Mouse (Mus musculus) heart, postnatal 14 days (tissue): ENCODE data around the gene Fbln7. TPM values are rescaled to one million over a fixed set of nuclear protein-coding genes. Genes with fewer than 3 reads are reported as not detected.

ENCODE experiments used
- DNase-seq, 2 experiments: peaks; one replicate each; pipeline ENCODE4 v3.0.0; 2021 to 2022
- intact Hi-C: fragments of 180-260 bp; cut with DNase I; formaldehyde crosslinking; loops from one replicate; pipeline ENCODE4 v1.15.1; 2025
- total RNA-seq, 2 experiments: library from RNA; stranded (reverse); gene quantifications; 2 replicates each; pipeline ENCODE4 v1.2.3; 2021

Gene Fbln7
- total RNA-seq, 2 experiments from 2014 or later, result 0.73 to 0.98 TPM

GRCm38 (mm10) chr2:128863777-128864331, 1.1 kb downstream of the Fbln7 start:
- intact Hi-C loops, result no loop called here

GRCm38 (mm10) chr2:128865061-128865460, 2.3 kb downstream of the Fbln7 start:
- no peak for DNase-seq
- intact Hi-C loops, result no loop called here

More at GRCm38 (mm10) chr2:128863777-128864331, 1.1 kb downstream of the Fbln7 start:
- DNase-seq, result peak; percentile 68 to 76

- no peak for DNase-seq
- intact Hi-C loops, result no loop called here
These were observed 8.9 kb downstream of the Fbln7 start for GRCm38 (mm10) chr2:128871656-128872055.

GRCm38 (mm10) chr2:128872256-128872655, 9.5 kb downstream of the Fbln7 start:
- intact Hi-C loops, result no loop called here
- DNase-seq, result no peak

- intact Hi-C loops, result no loop called here
- DNase-seq, result no peak
These were observed 12.7 kb downstream of the Fbln7 start for GRCm38 (mm10) chr2:128875526-128875925.

GRCm38 (mm10) chr2:128881236-128881635, 18.5 kb downstream of the Fbln7 start:
- intact Hi-C loops, result no loop called here
- DNase-seq, result no peak

DNA sequence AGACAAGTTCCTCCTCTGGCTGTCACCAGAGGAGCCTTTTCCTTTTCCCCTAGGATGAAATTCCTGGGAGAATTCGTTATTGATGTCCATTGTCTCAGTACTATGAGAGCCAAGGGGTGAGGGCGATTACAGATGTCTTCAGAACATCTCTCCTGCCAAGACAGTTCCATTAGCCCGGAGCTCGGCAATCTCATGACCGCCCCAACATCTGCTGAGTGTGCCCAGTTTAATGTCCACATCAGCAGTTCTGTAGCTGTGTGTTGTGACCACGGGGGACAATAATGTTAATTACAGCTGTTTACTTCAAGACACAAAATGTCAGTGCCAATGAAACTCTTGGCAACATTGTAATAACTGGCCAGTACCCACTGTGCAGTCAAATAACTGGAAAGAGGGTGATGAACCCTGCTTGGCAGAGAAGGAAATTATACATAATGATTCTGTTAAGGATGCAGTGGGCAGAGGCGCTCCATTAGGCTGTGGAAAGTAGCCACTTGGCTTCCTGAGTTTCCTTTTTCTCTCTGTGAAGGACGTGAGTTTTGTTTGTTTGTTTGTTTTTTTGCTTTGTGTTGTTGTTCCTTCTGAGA, 22.5 kb downstream of the Fbln7 start:
- DNase-seq, result no peak
- intact Hi-C loops, result no loop called here

- no peak for DNase-seq
- intact Hi-C loops, result no loop called here
These were observed 25.2 kb downstream of the Fbln7 start for GRCm38 (mm10) chr2:128887866-128888550.

DNA sequence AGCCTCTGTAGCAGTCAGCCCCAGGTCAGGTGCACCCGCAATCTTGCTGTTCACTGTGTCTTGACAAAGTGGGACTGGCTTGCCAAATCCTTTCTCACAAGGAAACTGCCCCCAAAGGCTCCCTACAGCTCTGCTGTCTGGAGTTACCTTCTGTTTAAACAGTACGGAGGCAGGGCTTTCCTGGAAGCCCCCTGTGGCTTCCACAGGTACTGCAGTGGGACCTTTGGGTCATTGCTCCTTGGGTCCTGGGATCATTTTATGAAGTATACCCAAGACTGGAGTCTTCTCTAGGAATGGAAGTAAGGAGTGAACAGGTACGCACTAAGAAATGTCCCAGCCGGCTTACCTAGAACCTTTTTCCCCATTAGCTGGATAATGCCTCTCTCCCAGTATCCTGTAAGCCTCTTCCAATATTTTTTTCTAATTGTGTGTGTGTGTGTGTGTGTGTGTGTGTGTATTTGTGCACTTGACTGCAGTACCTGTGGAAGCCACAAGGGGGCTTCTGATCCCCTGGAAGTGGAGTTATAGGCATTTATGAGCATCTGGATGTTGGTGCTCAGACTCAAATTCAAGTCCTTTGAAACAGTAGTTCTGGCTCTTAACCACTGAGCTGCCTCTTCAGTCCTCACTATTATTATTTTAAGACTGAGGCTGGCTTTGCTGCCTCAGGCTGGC, 28.0 kb downstream of the Fbln7 start:
- DNase-seq, result no peak
- intact Hi-C loops, result no loop called here

DNA sequence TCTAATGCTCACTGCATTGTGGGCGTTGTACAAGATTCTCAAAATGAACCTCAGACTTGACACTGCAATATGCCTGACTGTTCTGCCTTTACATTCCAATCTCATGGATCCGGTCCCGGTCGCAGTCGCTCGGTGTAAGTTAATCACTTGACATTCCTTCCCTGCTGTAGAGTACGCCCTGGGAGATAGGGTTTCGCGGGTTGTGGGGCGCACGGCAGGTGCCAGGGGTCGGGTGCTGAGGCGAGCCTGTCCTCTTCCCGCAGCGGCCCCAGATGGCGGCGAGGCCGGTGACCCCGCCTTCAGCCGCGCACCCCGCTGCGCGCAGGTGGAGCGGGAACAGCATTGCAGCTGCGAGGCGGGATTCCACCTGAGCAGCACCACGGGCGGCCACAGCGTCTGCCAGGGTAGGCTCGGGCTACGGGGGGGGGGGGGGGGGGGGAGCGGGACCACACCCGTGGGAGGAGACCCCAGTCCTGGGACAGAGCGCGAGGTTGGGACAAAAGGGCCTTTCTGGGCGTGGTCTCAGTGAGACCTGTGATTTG, 29.5 kb downstream of the Fbln7 start:
- no peak for DNase-seq
- intact Hi-C loops, result no loop called here

DNA sequence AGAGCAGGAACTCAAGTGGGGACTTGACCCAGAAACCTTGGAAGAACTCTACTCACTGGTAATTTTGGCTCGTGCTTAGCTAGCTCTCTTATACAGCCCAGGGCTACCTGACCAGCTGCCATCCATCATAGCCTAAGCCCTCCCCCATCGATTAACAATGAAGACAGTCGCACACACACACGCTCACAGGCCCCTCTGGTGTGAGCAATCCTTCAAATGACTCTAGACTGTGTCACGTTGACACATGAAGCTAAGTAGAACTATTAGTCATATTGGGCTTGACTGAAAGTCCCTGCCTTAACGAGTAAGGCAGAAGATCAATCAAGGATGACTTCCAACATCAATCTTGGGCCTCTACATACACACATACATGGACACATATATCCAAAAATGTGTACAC, 40.1 kb downstream of the Fbln7 start:
- intact Hi-C loops, result no loop called here
- no peak for DNase-seq

GRCm38 (mm10) chr2:128903661-128904060, 40.9 kb downstream of the Fbln7 start:
- no peak for DNase-seq
- intact Hi-C loops, result no loop called here

DNA sequence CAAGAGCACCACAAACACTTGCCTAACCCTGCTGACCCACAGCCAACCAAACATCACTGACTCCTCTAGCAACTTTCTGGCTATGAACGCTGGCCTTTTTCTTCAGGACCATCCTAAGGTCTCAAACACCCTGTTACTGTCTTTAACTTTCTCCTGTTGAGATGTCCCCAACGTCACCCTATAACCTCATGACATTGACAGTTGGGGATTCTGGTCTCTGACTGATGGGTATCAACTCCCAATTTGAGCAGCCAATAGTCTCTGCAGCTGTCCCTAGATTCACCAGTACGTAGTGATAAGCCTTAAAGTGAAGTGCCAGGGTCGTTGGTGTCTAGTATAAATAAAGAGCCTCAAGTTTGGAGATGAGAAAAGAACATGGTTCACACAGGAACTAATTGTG, 52.2 kb downstream of the Fbln7 start:
- no peak for DNase-seq
- intact Hi-C loops, result no loop called here

GRCm38 (mm10) chr2:128916528-128916927, 53.7 kb downstream of the Fbln7 start:
- no peak for DNase-seq
- intact Hi-C loops, result no loop called here

DNA sequence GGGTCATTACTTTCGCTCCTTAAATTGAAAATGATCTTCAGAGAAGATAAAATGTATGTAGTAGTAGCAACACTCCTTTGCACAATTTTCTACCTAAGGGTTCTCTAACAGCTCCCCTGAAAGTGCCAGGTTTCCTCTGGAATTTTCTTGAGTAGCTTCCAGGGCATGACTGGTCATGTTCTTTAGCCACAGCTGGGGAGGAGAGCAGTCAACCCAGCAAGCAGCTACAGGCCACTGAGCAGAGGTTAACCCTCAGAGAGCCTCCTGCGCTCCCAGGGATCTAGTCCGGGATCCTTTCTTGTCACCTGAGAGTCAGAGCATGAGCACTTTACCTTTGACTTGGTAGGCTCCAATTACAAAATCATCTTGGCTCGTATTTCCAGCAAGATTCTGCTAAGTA, 62.0 kb downstream of the Fbln7 start:
- DNase-seq, result no peak
- intact Hi-C loops, result no loop called here

DNA sequence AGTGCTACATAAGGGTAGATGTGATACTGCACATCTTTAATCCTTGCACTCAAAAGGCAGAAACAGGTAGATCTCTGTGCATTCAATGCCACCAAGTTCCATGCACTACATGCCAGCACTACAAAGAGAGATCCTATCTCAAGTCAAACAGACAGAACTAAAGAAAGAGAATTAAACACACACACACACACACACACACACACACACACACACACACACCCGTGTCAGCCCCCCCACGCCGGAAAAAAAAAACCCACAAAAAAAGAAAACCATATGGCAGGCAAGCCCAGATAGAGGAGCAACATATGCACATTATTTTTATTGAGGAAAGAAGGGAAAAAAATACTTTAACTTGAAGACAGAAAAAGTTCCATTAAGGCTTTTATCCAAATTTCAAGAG, 65.7 kb downstream of the Fbln7 start:
- DNase-seq, result no peak
- intact Hi-C loops, result no loop called here

GRCm38 (mm10) chr2:128930704-128931103, 67.9 kb downstream of the Fbln7 start:
- intact Hi-C loops, result loop anchor here (10.0 kb wide), 1 partner anchor 236 kb away; the partner anchor contains the start of gene Mertk
- DNase-seq, result no peak

GRCm38 (mm10) chr2:128936256-128936655, 73.5 kb downstream of the Fbln7 start:
- no peak for DNase-seq
- intact Hi-C loops, result loop anchor here (10.0 kb wide), 1 partner anchor 241 kb away; the partner anchor contains the start of gene Mertk

DNA sequence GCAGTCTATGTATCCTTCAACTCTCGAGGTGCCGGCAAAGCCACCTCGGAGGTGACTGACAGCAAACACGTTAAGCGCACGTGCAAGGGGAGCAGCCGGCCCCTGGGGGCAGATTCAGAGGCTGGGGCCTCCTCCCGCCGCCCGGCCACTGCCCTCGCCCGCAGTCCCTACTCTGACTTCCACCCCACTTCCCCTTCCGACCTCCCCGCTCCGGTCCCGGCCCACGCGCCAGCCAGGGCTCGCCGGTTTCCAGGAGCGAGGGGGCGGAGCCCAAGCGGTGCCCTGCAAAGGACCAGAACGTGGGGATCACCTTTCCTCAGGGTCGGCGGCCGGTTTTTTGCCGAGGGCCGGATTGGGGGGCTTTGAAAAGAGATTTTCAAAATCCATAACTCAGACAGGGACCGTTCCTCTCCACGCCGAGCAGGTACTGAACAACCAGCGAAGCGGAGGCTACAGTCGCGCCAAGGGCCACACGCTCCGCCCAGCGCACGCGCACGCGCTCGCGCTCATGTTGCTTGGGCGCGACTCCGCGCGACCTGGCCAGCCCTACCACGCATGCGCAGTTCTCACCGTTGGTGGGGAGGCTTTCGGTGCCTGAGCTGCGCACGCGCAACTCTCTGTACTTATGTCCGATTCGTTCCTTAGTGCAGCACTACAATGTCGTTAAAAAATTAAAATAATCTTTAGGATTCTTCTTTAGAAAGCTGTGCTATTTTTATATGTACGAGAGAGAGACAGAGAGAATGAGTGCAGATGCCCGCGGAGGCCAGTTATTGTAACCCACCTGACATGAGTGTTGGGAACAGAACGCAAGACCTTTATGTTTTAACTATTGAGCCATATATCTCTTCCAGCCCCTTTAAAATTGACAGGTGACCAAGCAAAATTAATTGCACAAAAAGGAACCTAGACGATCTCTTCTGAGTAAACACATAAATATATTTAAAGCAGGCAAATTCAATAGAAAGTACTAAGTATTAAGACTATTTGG, 81.1 kb downstream of the Fbln7 start, which contains the start of gene Zc3h8:
Gene Zc3h8, minus strand, starts transcription at position 540 of the 991 bp plus-strand sequence.
- DNase-seq, result peak; percentile 99
- intact Hi-C loops, result loop anchor here (2.0 kb wide), 1 partner anchor 21 kb away; no protein-coding TSS in a partner anchor
